Mouse (Mus musculus): ENCODE measurements around the gene Fxr2.

Fxr2 gene

GRCm38 (mm10) chr11:69661221-69661881, 28.6 kb downstream of the Fxr2 start:
- no peak for DNase-seq

GRCm38 (mm10) chr11:69662213-69662966, 29.6 kb downstream of the Fxr2 start, which contains the start of gene Mpdu1:
Gene Mpdu1, minus strand, starts transcription at chr11:69662642.
- DNase-seq = peak; percentile 99

- DNase-seq = no peak
Observed at GRCm38 (mm10) chr11:69662967-69663671, 30.3 kb downstream of the Fxr2 start.

GRCm38 (mm10) chr11:69663795-69664194, 31.0 kb downstream of the Fxr2 start:
- DNase-seq = no peak

- no peak for DNase-seq
Observed at GRCm38 (mm10) chr11:69664841-69665240, 32.1 kb downstream of the Fxr2 start.

- no peak for DNase-seq
Observed at GRCm38 (mm10) chr11:69665457-69665960, 32.7 kb downstream of the Fxr2 start.

GRCm38 (mm10) chr11:69665961-69666664, 33.3 kb downstream of the Fxr2 start, which contains the start of gene Cd68:
Gene Cd68, minus strand, starts transcription at chr11:69666153.
- peak; percentile 36 for DNase-seq

GRCm38 (mm10) chr11:69666665-69667005, 33.8 kb downstream of the Fxr2 start:
- no peak for DNase-seq

GRCm38 (mm10) chr11:69670786-69671725, 38.3 kb downstream of the Fxr2 start:
- DNase-seq = peak; percentile 98

- DNase-seq = no peak
Observed at GRCm38 (mm10) chr11:69671726-69672124, 38.9 kb downstream of the Fxr2 start.

GRCm38 (mm10) chr11:69672211-69672706, 39.5 kb downstream of the Fxr2 start, which contains the start of gene Eif4a1:
Gene Eif4a1, minus strand, starts transcription at chr11:69672423.
- DNase-seq = peak; percentile 100

GRCm38 (mm10) chr11:69679144-69679543, 46.4 kb downstream of the Fxr2 start:
- DNase-seq = no peak

- DNase-seq = no peak
Observed at GRCm38 (mm10) chr11:69680136-69680855, 47.5 kb downstream of the Fxr2 start.

GRCm38 (mm10) chr11:69681314-69682208, 48.8 kb downstream of the Fxr2 start, which contains the start of gene Senp3:
Gene Senp3, minus strand, starts transcription at chr11:69682084.
- peak; percentile 98 for DNase-seq

- DNase-seq = no peak
Observed at GRCm38 (mm10) chr11:69682209-69682839, 49.5 kb downstream of the Fxr2 start.

- DNase-seq = peak; percentile 95
Observed at GRCm38 (mm10) chr11:69682840-69683533, 50.2 kb downstream of the Fxr2 start.

- no peak for DNase-seq
Observed at GRCm38 (mm10) chr11:69683576-69683975, 50.8 kb downstream of the Fxr2 start.

GRCm38 (mm10) chr11:69684128-69684745, 51.4 kb downstream of the Fxr2 start:
- no peak for DNase-seq

All from retina, postnatal 1 day (tissue).